Mouse (Mus musculus): ENCODE results near the gene Emilin3.

Gene Emilin3

DNA sequence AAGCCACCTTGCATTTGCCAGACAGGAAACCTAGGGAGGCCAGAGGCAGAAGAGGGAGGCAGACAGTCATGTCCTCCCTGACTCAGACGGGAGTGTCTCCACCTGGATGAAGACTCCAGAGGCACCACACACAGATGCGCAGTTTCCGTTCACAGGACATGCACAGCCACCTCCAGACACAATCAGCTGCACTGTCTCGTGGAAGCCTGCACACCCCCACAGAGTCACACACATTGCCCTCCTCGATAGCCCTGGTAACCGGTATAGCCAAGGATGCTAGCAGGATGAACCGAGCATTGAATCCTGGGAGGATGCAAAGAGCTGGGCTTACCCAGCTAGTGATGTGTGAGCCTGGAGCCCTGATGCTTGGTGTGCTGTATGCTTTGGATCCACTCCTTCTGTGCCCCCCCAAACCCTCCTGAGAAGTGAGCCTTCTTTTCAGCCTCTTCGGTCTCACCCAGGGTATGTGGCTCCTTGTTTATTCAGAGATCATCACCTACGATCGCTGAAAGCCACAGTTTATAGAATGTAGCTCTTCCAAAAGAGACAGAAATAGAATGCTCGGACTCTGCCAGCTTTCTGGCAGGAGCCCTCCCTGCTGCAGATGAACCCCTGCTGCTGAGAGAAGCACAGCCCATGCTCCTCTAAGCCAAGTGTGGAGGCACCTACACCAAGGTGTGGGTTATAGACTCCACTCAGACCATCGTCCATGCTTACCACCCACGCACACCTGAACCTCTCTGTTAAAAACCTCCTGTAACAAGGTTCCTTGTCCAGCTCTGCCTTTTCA, 3.9 kb upstream of the Emilin3 start:
- DNase-seq = no peak

DNA sequence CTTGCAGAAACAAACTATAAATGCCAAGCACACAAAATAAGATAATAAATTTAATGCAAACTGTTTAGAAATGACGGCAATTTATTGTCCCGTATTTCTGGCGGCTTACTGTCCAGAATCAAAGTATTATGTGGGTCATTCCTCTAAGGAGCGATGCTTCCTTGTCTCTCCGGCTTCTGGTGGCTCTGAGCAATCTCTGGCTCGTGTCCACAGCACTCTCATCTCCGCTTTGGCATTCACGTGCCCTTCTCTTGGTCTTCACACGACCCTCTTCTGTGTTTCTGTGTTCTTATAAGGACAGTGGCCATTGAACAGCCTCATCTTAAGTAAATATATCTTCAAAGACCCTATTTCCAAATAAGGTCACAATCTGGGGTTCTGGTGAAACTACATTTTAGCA, 2.5 kb upstream of the Emilin3 start:
- no peak for DNase-seq

DNA sequence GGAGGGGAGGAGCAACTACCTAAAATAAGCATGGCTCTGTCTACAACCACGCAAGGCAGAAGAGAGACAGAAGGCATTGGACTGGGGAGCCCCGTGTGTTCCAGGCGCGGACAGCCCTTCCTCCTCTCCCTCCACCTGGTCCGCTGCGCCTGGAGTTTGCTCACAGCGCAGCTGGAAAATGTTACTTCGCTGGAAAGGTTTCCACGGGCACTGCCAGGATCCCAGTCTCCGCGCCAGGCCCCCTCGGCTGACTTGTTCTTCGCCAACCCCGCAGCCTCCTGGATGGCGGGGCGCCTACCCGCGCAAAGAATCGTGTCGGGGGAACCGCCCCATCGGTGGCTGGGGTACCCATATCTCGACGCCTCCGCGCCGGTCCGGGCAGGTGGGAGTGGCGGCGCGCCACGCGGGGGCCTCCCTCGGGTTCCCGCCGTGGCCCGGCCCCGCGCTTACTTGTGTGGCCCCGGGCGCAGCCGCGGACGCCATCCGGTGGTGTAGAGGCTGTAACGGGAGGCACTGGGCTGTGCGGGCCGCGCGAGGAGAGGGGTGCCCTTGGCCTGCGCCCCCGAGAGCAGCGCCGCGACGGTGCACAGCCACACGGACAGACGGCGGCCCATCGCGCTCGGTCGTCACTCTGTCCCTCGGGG, 448 bp downstream of the Emilin3 start:
- no peak for DNase-seq

GRCm38 (mm10) chr2:160910633-160911032, 1.5 kb downstream of the Emilin3 start:
- no peak for DNase-seq

DNA sequence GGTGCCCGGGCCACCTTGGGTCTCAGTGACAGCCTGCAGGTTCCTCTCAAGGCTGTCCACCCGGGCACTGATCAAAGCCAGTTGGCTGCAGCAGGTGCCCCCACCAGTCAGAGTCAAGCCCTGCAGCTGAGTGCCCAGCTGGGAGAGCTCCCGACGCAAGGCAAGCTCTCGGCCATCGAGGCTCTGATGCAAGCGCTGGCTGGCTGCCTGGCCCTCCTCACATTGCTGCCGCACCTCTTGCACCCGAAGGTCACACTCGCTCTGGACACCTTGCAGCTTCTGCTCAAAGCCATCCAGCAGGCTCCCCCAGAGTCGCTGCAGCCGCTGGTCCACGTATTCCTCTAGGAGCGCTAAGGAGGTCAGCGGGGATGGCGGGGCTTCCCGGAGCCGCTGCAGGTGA, 3.5 kb downstream of the Emilin3 start:
- DNase-seq = no peak

- DNase-seq = no peak
Observed at GRCm38 (mm10) chr2:160906101-160906500, 6.0 kb downstream of the Emilin3 start.

GRCm38 (mm10) chr2:160905301-160905700, 6.8 kb downstream of the Emilin3 start:
- DNase-seq = no peak

DNA sequence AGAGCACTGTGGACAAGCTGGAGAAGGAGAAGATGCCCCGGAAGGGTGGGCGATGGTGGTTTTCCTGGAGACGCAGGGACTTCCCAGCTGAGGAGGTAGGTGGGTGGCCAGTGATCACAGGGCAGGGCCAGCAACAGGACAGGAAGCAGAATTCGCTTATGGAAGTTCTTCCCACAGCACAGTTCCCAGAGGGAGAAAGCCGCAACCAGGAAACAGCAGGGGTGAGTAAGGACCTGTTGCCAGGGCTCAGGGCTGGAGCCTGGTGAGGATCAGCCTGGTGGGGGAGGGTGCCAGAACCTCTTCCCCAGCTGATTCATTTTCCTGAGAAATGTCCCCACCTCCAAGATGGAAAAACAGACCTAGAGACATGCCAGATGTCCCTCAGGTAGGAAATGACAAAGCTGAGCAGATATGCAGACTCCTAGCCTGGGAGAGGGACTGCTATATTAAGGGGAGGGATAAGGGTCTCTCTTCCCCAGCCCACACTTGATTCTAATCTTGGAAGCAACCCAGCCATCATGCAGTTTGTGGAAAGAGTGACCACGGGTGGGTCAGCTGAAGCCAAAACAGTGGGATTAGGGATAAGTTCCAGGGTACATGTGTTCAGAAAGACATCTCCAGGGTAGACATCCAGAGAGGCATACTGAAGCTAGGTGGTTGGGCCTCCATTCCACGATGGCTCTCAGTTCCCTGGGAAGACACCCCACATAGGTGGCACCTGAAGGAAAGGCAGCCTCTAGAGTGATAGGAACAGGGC, 10.3 kb downstream of the Emilin3 start:
- DNase-seq = no peak

DNA sequence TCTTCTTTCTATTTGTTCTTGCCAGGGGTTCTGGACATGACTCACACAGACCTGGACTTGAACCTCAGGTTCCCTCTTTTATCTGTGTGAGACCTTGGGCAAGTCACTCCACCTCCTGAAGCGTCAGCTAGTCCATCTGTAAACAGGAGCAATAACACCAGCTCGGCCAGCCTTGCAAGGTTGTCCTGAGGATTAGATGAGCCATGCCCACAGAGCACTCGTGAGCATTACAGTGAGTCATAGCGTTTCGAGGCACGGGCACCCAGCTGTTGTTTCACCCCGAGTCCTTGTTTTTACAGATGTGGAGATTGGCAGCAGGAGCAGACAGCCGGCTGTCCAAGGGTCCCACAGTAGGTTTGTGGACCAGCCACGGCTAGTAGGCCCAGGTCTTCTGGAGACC, 20.4 kb downstream of the Emilin3 start:
- DNase-seq = no peak

DNA sequence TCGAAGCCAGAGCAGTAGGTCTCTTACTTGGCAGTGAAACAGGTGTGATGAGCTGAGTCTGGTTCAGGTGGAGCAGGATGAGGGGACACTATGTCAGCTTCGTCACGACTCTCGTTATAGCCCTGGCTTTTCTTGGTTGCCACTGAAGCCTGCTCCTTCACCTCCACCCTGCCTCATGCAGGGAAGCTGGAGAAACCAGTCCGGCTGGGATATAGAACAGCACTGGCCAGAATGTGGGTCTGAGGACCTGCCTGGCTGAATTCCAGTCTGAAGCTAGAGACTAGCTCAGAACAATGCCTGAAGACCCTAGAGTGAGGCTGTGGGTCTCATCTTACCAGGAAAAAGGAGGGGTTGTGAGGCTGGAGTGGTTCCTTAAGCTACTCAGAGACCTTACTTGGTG, 21.1 kb downstream of the Emilin3 start:
- no peak for DNase-seq

DNA sequence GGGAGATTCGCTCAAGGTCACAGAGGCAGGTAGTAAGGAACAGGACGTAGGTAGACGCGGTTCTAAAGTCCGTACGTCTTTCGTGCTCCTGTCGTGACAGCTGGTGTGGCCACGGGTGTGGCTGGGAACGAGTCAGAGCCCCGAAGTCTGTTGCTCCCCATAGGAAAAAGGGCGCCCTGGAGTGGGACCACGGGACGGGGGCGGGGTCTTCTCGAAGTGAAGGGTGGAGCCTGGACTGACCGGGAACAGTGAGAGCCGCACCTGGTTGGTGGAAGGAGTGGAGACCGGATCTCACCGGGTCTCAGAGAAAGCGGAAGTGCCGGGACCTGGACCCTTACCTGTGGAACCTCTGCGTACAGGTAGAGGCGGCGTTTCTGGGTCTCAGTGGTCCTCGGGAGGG, 24.3 kb downstream of the Emilin3 start:
- DNase-seq = peak; percentile 80 to 86

DNA sequence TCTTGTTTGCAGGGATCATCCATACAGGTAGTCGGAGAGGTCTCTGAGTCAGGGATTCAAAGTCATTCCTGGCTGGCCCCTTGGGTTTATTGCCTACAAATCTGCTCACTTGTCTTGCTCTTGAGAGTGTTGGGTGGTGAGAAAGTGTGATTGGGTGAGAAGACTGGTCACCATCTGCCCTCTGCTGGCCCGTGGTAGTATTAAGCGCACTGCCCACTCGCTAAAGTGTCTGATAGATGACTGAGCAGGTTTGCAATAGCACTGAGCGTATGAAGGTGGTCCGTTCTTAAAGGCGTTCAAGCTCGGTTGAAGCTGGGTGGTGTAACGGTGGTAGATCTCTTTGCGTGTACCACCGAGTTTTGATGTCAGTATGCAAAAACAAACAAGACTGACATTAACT, 24.8 kb downstream of the Emilin3 start:
- peak; percentile 84 to 94 for DNase-seq

GRCm38 (mm10) chr2:160886221-160886620, 25.9 kb downstream of the Emilin3 start:
- no peak for DNase-seq

DNA sequence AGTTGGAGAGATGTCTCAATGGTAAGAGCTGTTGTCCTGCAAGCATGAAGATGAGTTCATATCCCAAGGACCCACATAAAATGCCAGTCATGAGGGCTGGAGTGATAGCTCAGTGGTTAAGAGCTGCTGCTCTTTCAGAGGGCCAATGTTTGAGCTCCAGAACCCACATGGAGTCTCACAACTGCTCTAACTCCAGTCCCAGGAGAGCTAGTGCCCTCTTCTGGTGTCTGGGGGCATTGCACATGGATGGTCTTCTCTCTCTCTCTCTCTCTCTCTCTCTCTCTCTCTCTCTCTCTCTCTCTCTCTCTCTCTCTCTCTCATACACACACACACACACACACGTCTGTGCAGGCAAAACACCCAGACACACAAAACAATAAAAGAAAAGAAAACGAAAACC, 27.3 kb downstream of the Emilin3 start:
- peak in 1 of 2 experiments; percentile 65 for DNase-seq

DNA sequence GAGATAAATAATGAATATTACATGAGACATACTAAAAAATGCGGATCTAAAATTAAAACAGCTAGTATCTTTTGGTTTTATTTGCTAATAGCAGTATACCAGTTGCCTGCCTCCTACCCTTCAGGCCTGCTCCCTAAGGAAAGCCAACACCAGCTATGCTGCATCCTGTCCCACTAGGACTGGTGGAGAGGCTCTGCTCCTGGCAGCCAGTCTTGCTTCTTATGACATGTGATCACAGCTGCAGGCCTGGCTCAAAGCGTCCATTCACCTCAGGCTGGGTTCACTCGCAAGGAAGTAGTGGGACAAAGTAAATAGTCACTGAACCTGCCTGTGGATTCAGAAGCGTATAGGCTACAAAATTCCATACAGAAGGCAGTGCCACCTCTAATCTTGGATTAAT, 28.2 kb downstream of the Emilin3 start:
- DNase-seq = peak; percentile 45 to 53

GRCm38 (mm10) chr2:160882436-160882835, 29.7 kb downstream of the Emilin3 start:
- DNase-seq = no peak

DNA sequence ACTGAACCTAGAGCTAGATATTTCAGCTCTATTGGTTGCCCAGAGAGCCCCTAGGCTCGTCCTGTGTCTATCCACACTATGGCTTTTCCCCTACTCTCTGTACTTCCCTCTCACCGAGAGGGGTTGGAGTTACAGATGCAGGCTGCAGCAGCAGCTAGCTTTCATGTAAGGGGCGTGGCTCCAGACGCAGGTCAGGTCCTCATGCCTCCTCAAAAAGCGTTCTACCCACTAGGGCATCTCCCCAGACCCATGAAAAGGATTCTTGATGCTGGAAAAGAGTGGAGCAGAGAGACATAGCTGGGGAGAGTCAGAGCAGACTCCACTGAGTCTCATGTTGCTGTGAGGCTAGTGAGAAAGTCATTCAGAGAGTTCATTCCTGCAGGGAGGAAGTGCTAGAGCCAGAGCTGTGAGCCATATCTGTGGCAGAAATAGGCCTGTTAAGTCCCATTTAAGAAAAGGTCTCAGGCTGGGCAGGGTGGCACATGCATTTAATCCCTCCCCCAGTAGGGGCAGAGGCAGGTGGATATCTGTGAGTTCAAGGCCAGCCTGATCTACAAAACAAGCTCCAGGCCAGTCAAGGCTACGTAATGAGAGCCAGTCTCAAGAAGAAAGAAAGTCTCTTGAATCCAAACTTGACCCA, 30.5 kb downstream of the Emilin3 start:
- DNase-seq = no peak

DNA sequence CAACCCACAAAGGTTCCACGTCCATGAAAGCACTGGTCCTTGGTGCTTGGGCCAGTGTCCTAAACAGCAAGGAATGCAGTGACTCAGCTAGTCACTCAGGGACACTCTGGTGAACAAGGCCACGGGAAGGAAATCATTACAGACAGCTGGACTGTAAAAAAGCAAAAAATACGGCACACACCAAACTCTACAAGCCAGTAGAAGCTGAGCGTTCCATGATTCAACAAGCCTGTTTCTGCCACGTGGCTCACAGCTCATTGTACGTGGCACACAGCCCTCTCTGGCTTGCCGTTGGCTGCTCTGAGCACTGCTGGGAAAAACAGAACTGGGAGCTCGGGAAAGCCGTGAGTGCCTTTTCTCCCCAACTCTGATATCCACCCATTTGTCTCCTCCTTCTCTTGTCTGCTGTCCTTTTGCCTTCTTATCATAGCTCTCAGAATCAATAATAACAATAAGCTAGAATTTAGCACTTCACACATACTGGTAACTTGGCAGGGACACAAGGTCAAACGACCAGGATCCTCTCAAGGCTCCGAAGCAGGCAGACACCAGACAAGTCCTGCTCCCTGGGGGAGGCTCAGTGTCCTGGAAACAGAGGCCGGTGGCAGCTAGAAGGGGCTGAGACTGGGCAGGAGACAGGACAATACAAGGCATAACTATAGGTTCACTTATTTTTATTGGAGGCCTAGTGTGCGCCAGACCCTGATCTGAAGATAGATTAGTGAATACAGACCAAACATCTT, 31.5 kb downstream of the Emilin3 start, which contains the start of gene Lpin3:
Gene Lpin3 (plus strand): TSS at position 218 of the 743 bp plus-strand sequence.
- peak; percentile 48 to 53 for DNase-seq

DNA sequence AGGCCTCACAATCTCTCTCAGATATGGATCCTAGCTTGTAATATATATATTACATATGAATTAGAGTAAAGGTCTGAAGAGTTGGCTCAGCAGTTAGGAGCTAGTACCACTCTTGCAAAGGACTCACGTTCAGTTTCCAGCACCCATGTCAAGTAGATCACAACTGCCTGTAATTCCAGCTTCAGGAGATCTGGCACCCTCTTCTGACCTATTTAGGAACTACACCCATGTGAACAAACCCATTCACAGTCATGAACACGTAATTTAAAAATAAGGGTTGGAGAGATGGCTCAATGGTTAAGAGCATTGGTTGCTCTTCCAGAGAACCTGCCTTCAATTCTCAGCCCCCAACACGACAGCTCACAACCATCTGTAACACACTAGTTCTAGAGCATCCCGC, 36.0 kb downstream of the Emilin3 start:
- DNase-seq = no peak

GRCm38 (mm10) chr2:160874231-160874877, 37.8 kb downstream of the Emilin3 start:
- DNase-seq = no peak

DNA sequence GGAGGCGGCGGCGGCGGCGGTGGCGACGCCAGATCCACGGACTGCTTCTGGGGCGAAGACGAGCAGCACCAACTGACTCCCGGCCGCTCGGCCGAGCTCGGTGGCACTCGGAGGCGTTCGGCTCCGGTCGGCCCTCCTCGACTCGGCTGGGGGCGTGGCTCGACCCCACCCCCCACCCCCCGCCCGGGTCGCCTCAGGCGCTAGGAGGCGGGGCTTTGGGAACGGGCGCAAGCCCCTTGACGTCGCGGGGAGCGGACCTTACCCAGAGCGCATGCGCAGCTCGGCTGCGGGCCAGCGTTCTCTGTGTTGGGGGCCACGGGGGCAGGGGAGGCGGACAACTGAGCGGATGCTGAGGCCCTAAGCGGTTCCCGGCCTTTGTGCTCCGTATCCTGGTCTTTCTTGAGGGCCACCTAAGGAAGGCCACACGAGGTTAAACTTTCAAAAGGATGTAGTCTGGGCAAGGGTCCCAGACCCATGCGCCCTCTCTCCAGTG, 39.2 kb downstream of the Emilin3 start, which contains the start of gene Zhx3:
Gene Zhx3 (minus strand): TSS at position 109 of the 493 bp plus-strand sequence.
- peak; percentile 89 to 90 for DNase-seq

DNA sequence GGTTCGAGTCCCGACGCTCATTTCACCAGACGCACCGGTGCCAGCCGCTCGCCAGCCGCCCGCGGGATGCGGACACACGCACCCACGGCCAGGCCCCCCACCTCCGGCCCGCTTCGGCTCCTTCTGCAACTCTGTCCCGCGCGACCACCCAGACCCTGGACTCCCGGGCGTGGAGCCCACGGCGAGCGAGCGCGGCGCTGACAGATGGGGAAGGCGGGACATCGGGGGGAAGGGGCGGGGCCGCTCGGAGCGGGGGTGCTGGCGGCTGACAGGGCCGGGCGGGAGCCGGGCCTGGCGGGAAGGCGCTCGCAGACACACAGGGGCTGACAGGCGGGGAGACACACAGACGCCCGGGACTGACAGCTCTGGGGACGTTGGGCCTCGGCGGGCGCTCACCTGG, 39.7 kb downstream of the Emilin3 start:
- DNase-seq = peak; percentile 58 to 61

All from kidney, adult 8-10 months (tissue).